10 mouse cellular contexts compared by ENCODE assay signal in genomic region chr1:193363801-193364231, GRCm38 (mm10). TPM values are rescaled to one million over a fixed set of nuclear protein-coding genes. Genes with fewer than 3 reads are reported as not detected.
DNase-seq lines count a peak whose midpoint lies in the region; ATAC-seq and TF ChIP-seq lines count a peak whose summit lies in the region.
"Had no signal": no experiment of that assay in that cellular context is flagged by ENCODE, and none has a peak within 500 bp of the region (broad histone marks: within the 10 kb centered on the region; RNA-seq: fewer than 3 reads in every experiment).

No protein-coding gene starts in this region.

- 60% methylated on average over 5 of the region's 5 CpGs for WGBS in forebrain, postnatal 0 days
- 64% methylated on average over 5 of the region's 5 CpGs for WGBS in forebrain, embryonic 12.5 days
- 63% methylated on average over 5 of the region's 5 CpGs for WGBS in embryonic facial prominence, embryonic 11.5 days
- 57% methylated on average over 5 of the region's 5 CpGs for WGBS in kidney, postnatal 0 days

- peaks cover 33% of the 10 kb centered on the region for H3K36me3 ChIP-seq in forebrain, postnatal 0 days (ENCODE audit: insufficient read depth)
- H3K36me3 ChIP-seq in forebrain, embryonic 12.5 days (replicated peaks): no peaks in the 10 kb centered on the region; the same call in 1 of the 2 replicates
- no peaks in the 10 kb centered on the region; the same call in 1 of the 2 replicates for H3K36me3 ChIP-seq in embryonic facial prominence, embryonic 11.5 days (replicated peaks; ENCODE audit: control insufficient read depth, insufficient read depth, low read depth, low read length)
- H3K36me3 ChIP-seq in kidney, postnatal 0 days (ENCODE audit: insufficient read depth, low read length): no peaks in the 10 kb centered on the region
- no peaks in the 10 kb centered on the region for H3K36me3 ChIP-seq in splenic B cell, adult 2 months (ENCODE audit: control insufficient read depth, insufficient read depth, low read length, poor library complexity, severe bottlenecking)

- peak; percentile 52 for DNase-seq in forebrain, postnatal 0 days
- peak; percentile 14 to 22 for DNase-seq in urinary bladder, adult 18-20 months (ENCODE audit: low spot score in 2 of 2)
- no peak for DNase-seq in urinary bladder, postnatal 10 days (ENCODE audit: low spot score)
- peak; percentile 53 for DNase-seq in embryonic facial prominence, embryonic 11.5 days (ENCODE audit: low spot score)
- peak; percentile 77 for DNase-seq in kidney, postnatal 0 days (ENCODE audit: low spot score)
- DNase-seq in lung, postnatal 14 days: peak; percentile 58
- DNase-seq in splenic B cell, adult 2 months (ENCODE audit: low read depth, low spot score): peak; percentile 74

- no peaks in the 10 kb centered on the region for H3K27me3 ChIP-seq in forebrain, postnatal 0 days (ENCODE audit: insufficient read depth, low read length)
- H3K27me3 ChIP-seq in forebrain, embryonic 12.5 days: no peaks in the 10 kb centered on the region
- no peaks in the 10 kb centered on the region for H3K27me3 ChIP-seq in embryonic facial prominence, embryonic 11.5 days (ENCODE audit: control insufficient read depth, insufficient read depth, low read length)
- H3K27me3 ChIP-seq in kidney, postnatal 0 days (ENCODE audit: insufficient read depth, low read length): no peaks in the 10 kb centered on the region
- H3K27me3 ChIP-seq in splenic B cell, adult 2 months (ENCODE audit: control insufficient read depth, insufficient read depth, low read length, poor library complexity, severe bottlenecking): no peaks in the 10 kb centered on the region
- H3K27me3 ChIP-seq: Patski had no signal

- H3K9me3 ChIP-seq in forebrain, postnatal 0 days (ENCODE audit: low read length): no peaks in the 10 kb centered on the region
- H3K9me3 ChIP-seq in forebrain, embryonic 12.5 days: no peaks in the 10 kb centered on the region
- no peaks in the 10 kb centered on the region for H3K9me3 ChIP-seq in embryonic facial prominence, embryonic 11.5 days (replicated peaks; ENCODE audit: control insufficient read depth, low read length)
- no peaks in the 10 kb centered on the region for H3K9me3 ChIP-seq in kidney, postnatal 0 days (replicated peaks; ENCODE audit: low read length)
- H3K9me3 ChIP-seq: megakaryocyte, embryonic 14.5 days had no signal

- ATAC-seq in forebrain, postnatal 0 days: no peak
- no peak for ATAC-seq in forebrain, embryonic 12.5 days (ENCODE audit: low FRiP score)
- no peak for ATAC-seq in embryonic facial prominence, embryonic 11.5 days (replicated peaks; ENCODE audit: insufficient number of reproducible peaks, low FRiP score, low TSS enrichment, low read depth)
- ATAC-seq in kidney, postnatal 0 days (replicated peaks; ENCODE audit: low FRiP score, low read depth): no peak
- ATAC-seq: Patski had no signal

- H3K9ac ChIP-seq in forebrain, postnatal 0 days: no peak overlapping the region
- no peak overlapping the region for H3K9ac ChIP-seq in forebrain, embryonic 12.5 days
- no peak overlapping the region; the same call in 1 of the 2 replicates for H3K9ac ChIP-seq in embryonic facial prominence, embryonic 11.5 days (replicated peaks; ENCODE audit: low read length)
- no peak overlapping the region for H3K9ac ChIP-seq in kidney, postnatal 0 days (ENCODE audit: low read depth, low read length)

- peak; percentile 76 for TF ChIP-seq CTCF in forebrain, postnatal 0 days (IDR thresholded peaks at IDR 0.05; ENCODE audit: low read depth)
- peak; percentile 78 for TF ChIP-seq CTCF in kidney, postnatal 0 days (IDR thresholded peaks at IDR 0.05; ENCODE audit: low read depth)

- no peak overlapping the region for H3K4me3 ChIP-seq in forebrain, postnatal 0 days (ENCODE audit: low read depth, low read length)
- no peak overlapping the region for H3K4me3 ChIP-seq in forebrain, embryonic 12.5 days (replicated peaks)
- H3K4me3 ChIP-seq in embryonic facial prominence, embryonic 11.5 days (ENCODE audit: low read depth, low read length): no peak overlapping the region
- H3K4me3 ChIP-seq in kidney, postnatal 0 days (replicated peaks; ENCODE audit: low read depth, low read length): no peak overlapping the region
- H3K4me3 ChIP-seq: megakaryocyte, embryonic 14.5 days had no signal

- no peak overlapping the region for H3K4me2 ChIP-seq in forebrain, postnatal 0 days (ENCODE audit: low read depth)
- no peak overlapping the region for H3K4me2 ChIP-seq in forebrain, embryonic 12.5 days
- H3K4me2 ChIP-seq in embryonic facial prominence, embryonic 11.5 days (ENCODE audit: low read depth, low read length): no peak overlapping the region
- no peak overlapping the region for H3K4me2 ChIP-seq in kidney, postnatal 0 days (ENCODE audit: low read length)

- no peak overlapping the region for H3K27ac ChIP-seq in forebrain, postnatal 0 days (ENCODE audit: low read depth, low read length)
- no peak overlapping the region for H3K27ac ChIP-seq in forebrain, embryonic 12.5 days
- H3K27ac ChIP-seq in embryonic facial prominence, embryonic 11.5 days (replicated peaks; ENCODE audit: low read depth, low read length): no peak overlapping the region
- no peak overlapping the region for H3K27ac ChIP-seq in kidney, postnatal 0 days

- peaks cover 16% of the 10 kb centered on the region for H3K4me1 ChIP-seq in forebrain, postnatal 0 days (ENCODE audit: insufficient read depth)
- peaks cover 21% of the 10 kb centered on the region for H3K4me1 ChIP-seq in forebrain, embryonic 12.5 days
- H3K4me1 ChIP-seq in embryonic facial prominence, embryonic 11.5 days (ENCODE audit: control insufficient read depth, insufficient read depth, low read length): no peaks in the 10 kb centered on the region
- H3K4me1 ChIP-seq in kidney, postnatal 0 days (replicated peaks; ENCODE audit: insufficient read depth, low read length): peaks cover 4% of the 10 kb centered on the region; the same call in 1 of the 2 replicates
- H3K4me1 ChIP-seq: megakaryocyte, embryonic 14.5 days had no signal

RNA-seq across cellular contexts. Expression of gene Camk1g, which starts 6.3 kb away (rescaled TPM):
- 50.3 and 56.1 TPM in 2 replicates for total RNA-seq in forebrain, postnatal 0 days (2014; rRNA removed)
- polyA plus RNA-seq in forebrain, postnatal 0 days (2015; fragmentation: Nextera tagmentation; extraction: Ambion mirVana): 37.4 and 46.0 TPM in 2 replicates
- polyA plus RNA-seq in forebrain, embryonic 12.5 days (2016; fragmentation: Nextera tagmentation; extraction: Ambion mirVana): 20.5 and 20.6 TPM in 2 replicates
- polyA plus RNA-seq in embryonic facial prominence, embryonic 11.5 days (2014; fragmentation: Nextera tagmentation; extraction: Ambion mirVana): 21.6 and 21.9 TPM in 2 replicates
- 6.8 and 8.5 TPM in 2 replicates for polyA plus RNA-seq in kidney, postnatal 0 days (2015; fragmentation: Nextera tagmentation; extraction: Ambion mirVana)
